Comparison of ENCODE assay signal across 10 mouse cellular contexts in genomic region chr14:20618211-20618610, GRCm38 (mm10). TPM values are rescaled to one million over a fixed set of nuclear protein-coding genes. Genes with fewer than 3 reads are reported as not detected.
DNase-seq lines count a peak whose midpoint lies in the region; ATAC-seq and TF ChIP-seq lines count a peak whose summit lies in the region.
"Had no signal": no experiment of that assay in that cellular context is flagged by ENCODE, and none has a peak within 500 bp of the region (broad histone marks: within the 10 kb centered on the region; RNA-seq: fewer than 3 reads in every experiment).

No protein-coding gene starts in this region.

- TF ChIP-seq CTCF in thymus, adult 2 months (IDR thresholded peaks at IDR 0.05; ENCODE audit: borderline replicate concordance, control insufficient read depth, extremely low read depth, insufficient read depth, low read length, poor library complexity), result no peak
- TF ChIP-seq CTCF in olfactory bulb, adult 2 months (IDR thresholded peaks at IDR 0.05; ENCODE audit: insufficient read depth, low read depth, low read length), result no peak

- H3K4me1 ChIP-seq in heart, embryonic 16.5 days (ENCODE audit: control insufficient read depth, insufficient read depth, low read length), result peaks cover 9% of the 10 kb centered on the region
- H3K4me1 ChIP-seq in thymus, adult 2 months (replicated peaks; ENCODE audit: control insufficient read depth, insufficient read depth, low read length), result 0 out of 2 replicates have a peak, but pooled peaks cover 2% of the 10 kb centered on the region
- H3K4me1 ChIP-seq in limb, embryonic 15.5 days, result peaks cover 9% of the 10 kb centered on the region
- 0 out of 2 replicates have a peak, but pooled peaks cover 2% of the 10 kb centered on the region for H3K4me1 ChIP-seq in olfactory bulb, adult 2 months (ENCODE audit: control insufficient read depth, insufficient read depth, low read length)
- H3K4me1 ChIP-seq in intestine, embryonic 16.5 days (ENCODE audit: control insufficient read depth, insufficient read depth, low read length), result 0 out of 2 replicates have a peak, but pooled peaks cover 4% of the 10 kb centered on the region

- no peaks in the 10 kb centered on the region for H3K27me3 ChIP-seq in heart, embryonic 16.5 days (ENCODE audit: control insufficient read depth, insufficient read depth, low read length)
- H3K27me3 ChIP-seq in thymus, adult 2 months (ENCODE audit: control insufficient read depth, insufficient read depth, low read length), result no peaks in the 10 kb centered on the region
- H3K27me3 ChIP-seq in limb, embryonic 15.5 days, result no peaks in the 10 kb centered on the region
- H3K27me3 ChIP-seq in intestine, embryonic 16.5 days (replicated peaks; ENCODE audit: control insufficient read depth, insufficient read depth, low read length), result no peaks in the 10 kb centered on the region

- H3K9me3 ChIP-seq in heart, embryonic 16.5 days (replicated peaks; ENCODE audit: control insufficient read depth, low read length), result no peaks in the 10 kb centered on the region
- no peaks in the 10 kb centered on the region for H3K9me3 ChIP-seq in limb, embryonic 15.5 days
- no peaks in the 10 kb centered on the region for H3K9me3 ChIP-seq in intestine, embryonic 16.5 days (ENCODE audit: control insufficient read depth, low read length)

- H3K4me2 ChIP-seq in heart, embryonic 16.5 days (ENCODE audit: low read depth, low read length), result no peak overlapping the region
- H3K4me2 ChIP-seq in limb, embryonic 15.5 days, result no peak overlapping the region
- H3K4me2 ChIP-seq in intestine, embryonic 16.5 days (ENCODE audit: low read depth, low read length), result no peak overlapping the region

- TF ChIP-seq POLR2A in thymus, adult 2 months (IDR thresholded peaks at IDR 0.05; ENCODE audit: control insufficient read depth, extremely low read depth, insufficient read depth, low read length, poor library complexity), result no peak
- no peak for TF ChIP-seq POLR2A in olfactory bulb, adult 2 months (IDR thresholded peaks at IDR 0.05; ENCODE audit: insufficient read depth, low read depth, low read length)

- H3K27ac ChIP-seq in heart, embryonic 16.5 days (ENCODE audit: low read length), result peak overlapping the region; percentile 42; the same call in 1 of the 2 replicates
- H3K27ac ChIP-seq in thymus, adult 2 months (ENCODE audit: control insufficient read depth, insufficient read depth, low read length), result no peak overlapping the region
- peak overlapping the region; percentile 54; the same call in 1 of the 2 replicates for H3K27ac ChIP-seq in limb, embryonic 15.5 days
- peak overlapping the region; percentile 92 for H3K27ac ChIP-seq in olfactory bulb, adult 2 months (ENCODE audit: insufficient read depth, low read depth, low read length)
- no peak overlapping the region for H3K27ac ChIP-seq in intestine, embryonic 16.5 days (ENCODE audit: low read length)

- DNase-seq in heart, adult 9 months (ENCODE audit: low spot score in 2 of 2), result no peak
- DNase-seq in thymus, adult 2 months, result peak; percentile 7
- no peak for DNase-seq in thymus, postnatal 4 days
- DNase-seq in left cerebral cortex, postnatal 4 days, result no peak
- DNase-seq: midbrain, embryonic 14.5 days had no signal

- 54% methylated on average over 5 of the region's 5 CpGs for WGBS in heart, embryonic 16.5 days
- 11% methylated on average over 5 of the region's 5 CpGs for WGBS in thymus, adult 2 months
- WGBS in limb, embryonic 15.5 days, result 74% methylated on average over 5 of the region's 5 CpGs
- WGBS in olfactory bulb, adult 2 months, result 65% methylated on average over 5 of the region's 5 CpGs
- 71% methylated on average over 5 of the region's 5 CpGs for WGBS in intestine, embryonic 16.5 days

- H3K9ac ChIP-seq in heart, embryonic 16.5 days (ENCODE audit: low read length), result no peak overlapping the region
- H3K9ac ChIP-seq in limb, embryonic 15.5 days, result no peak overlapping the region
- H3K9ac ChIP-seq in intestine, embryonic 16.5 days (ENCODE audit: low read depth, low read length), result no peak overlapping the region

- H3K4me3 ChIP-seq in heart, embryonic 16.5 days (ENCODE audit: low read length), result no peak overlapping the region
- no peak overlapping the region for H3K4me3 ChIP-seq in thymus, adult 2 months (ENCODE audit: control insufficient read depth, insufficient read depth, low read length)
- H3K4me3 ChIP-seq in limb, embryonic 15.5 days, result no peak overlapping the region
- H3K4me3 ChIP-seq in olfactory bulb, adult 2 months (ENCODE audit: insufficient read depth, low read depth, low read length), result no peak overlapping the region
- no peak overlapping the region for H3K4me3 ChIP-seq in intestine, embryonic 16.5 days (ENCODE audit: low read length)

- no peak for ATAC-seq in heart, embryonic 16.5 days (replicated peaks; ENCODE audit: extremely low read depth, insufficient read depth, low FRiP score)
- ATAC-seq in limb, embryonic 15.5 days (ENCODE audit: insufficient number of reproducible peaks, low FRiP score, low TSS enrichment, low read depth), result no peak
- ATAC-seq in intestine, embryonic 16.5 days, result no peak

- intact Hi-C loops in left cerebral cortex, postnatal 4 days (cut with DNase I), result no loop called here

- no peaks in the 10 kb centered on the region for H3K36me3 ChIP-seq in heart, embryonic 16.5 days (ENCODE audit: control insufficient read depth, insufficient read depth)
- H3K36me3 ChIP-seq in thymus, adult 2 months (ENCODE audit: control insufficient read depth, insufficient read depth, low read length), result no peaks in the 10 kb centered on the region
- H3K36me3 ChIP-seq in limb, embryonic 15.5 days, result no peaks in the 10 kb centered on the region
- H3K36me3 ChIP-seq in intestine, embryonic 16.5 days (ENCODE audit: control insufficient read depth, insufficient read depth, low read length), result no peaks in the 10 kb centered on the region

RNA-seq across cellular contexts. Expression of gene Usp54, which starts 22.7 kb away (rescaled TPM):
- 3.8 and 4.5 TPM in 2 replicates for polyA plus RNA-seq in heart, embryonic 16.5 days (2015; fragmentation: Nextera tagmentation; extraction: Ambion mirVana)
- 3.2 and 3.9 TPM in 2 replicates for polyA plus RNA-seq in thymus, adult 2 months (2012; rRNA removed)
- polyA plus RNA-seq in limb, embryonic 15.5 days (2015; fragmentation: Nextera tagmentation; extraction: Ambion mirVana), result 6.7 and 7.2 TPM in 2 replicates
- polyA plus RNA-seq in olfactory bulb, adult 2 months (2012; ENCODE audit: insufficient read depth, insufficient read length, low replicate concordance, missing spikeins), result 58.6 TPM in 1 of 2 replicates, not detected in the other
- 3.1 and 3.3 TPM in 2 replicates for polyA plus RNA-seq in intestine, embryonic 16.5 days (2015; fragmentation: Nextera tagmentation; extraction: Ambion mirVana)
- total RNA-seq in left cerebral cortex, postnatal 4 days (2021), result 10 to 100 TPM; 23.0 to 26.9 TPM

RNA-seq across cellular contexts. Expression of gene Myoz1, which starts 38.1 kb away (rescaled TPM):
- polyA plus RNA-seq in heart, embryonic 16.5 days (2015; fragmentation: Nextera tagmentation; extraction: Ambion mirVana), result 12.0 and 14.9 TPM in 2 replicates
- 0.82 TPM in 1 of 2 replicates, not detected in the other for polyA plus RNA-seq in thymus, adult 2 months (2012; rRNA removed)
- polyA plus RNA-seq in limb, embryonic 15.5 days (2015; fragmentation: Nextera tagmentation; extraction: Ambion mirVana), result 13.2 and 51.7 TPM in 2 replicates
- polyA plus RNA-seq in olfactory bulb, adult 2 months (2012; ENCODE audit: insufficient read depth, insufficient read length, low replicate concordance, missing spikeins), result not detected in 2 replicates
- polyA plus RNA-seq in intestine, embryonic 16.5 days (2015; fragmentation: Nextera tagmentation; extraction: Ambion mirVana), result 0.26 and 0.53 TPM in 2 replicates
- total RNA-seq in left cerebral cortex, postnatal 4 days (2021), result not detected
- total RNA-seq: ES-E14 had no signal
- polyA plus RNA-seq: midbrain, embryonic 14.5 days had no signal

RNA-seq across cellular contexts. Expression of gene Synpo2l, which starts 49.9 kb away (rescaled TPM):
- polyA plus RNA-seq in heart, embryonic 16.5 days (2015; fragmentation: Nextera tagmentation; extraction: Ambion mirVana), result 172 and 183 TPM in 2 replicates
- polyA plus RNA-seq in thymus, adult 2 months (2012; rRNA removed), result 0.51 and 2.8 TPM in 2 replicates
- polyA plus RNA-seq in limb, embryonic 15.5 days (2015; fragmentation: Nextera tagmentation; extraction: Ambion mirVana), result 20.6 and 45.9 TPM in 2 replicates
- not detected in 2 replicates for polyA plus RNA-seq in olfactory bulb, adult 2 months (2012; ENCODE audit: insufficient read depth, insufficient read length, low replicate concordance, missing spikeins)
- polyA plus RNA-seq in intestine, embryonic 16.5 days (2015; fragmentation: Nextera tagmentation; extraction: Ambion mirVana), result 0.10 and 0.20 TPM in 2 replicates
- total RNA-seq in left cerebral cortex, postnatal 4 days (2021), result under 1 TPM; 0.16 to 0.28 TPM

RNA-seq across cellular contexts. Expression of gene Sec24c, which starts 55.9 kb away (rescaled TPM):
- 73.2 and 76.2 TPM in 2 replicates for polyA plus RNA-seq in heart, embryonic 16.5 days (2015; fragmentation: Nextera tagmentation; extraction: Ambion mirVana)
- 486 and 497 TPM in 2 replicates for polyA plus RNA-seq in thymus, adult 2 months (2012; rRNA removed)
- polyA plus RNA-seq in limb, embryonic 15.5 days (2015; fragmentation: Nextera tagmentation; extraction: Ambion mirVana), result 79.3 and 80.3 TPM in 2 replicates
- polyA plus RNA-seq in olfactory bulb, adult 2 months (2012; ENCODE audit: insufficient read depth, insufficient read length, low replicate concordance, missing spikeins), result 190 and 558 TPM in 2 replicates
- polyA plus RNA-seq in intestine, embryonic 16.5 days (2015; fragmentation: Nextera tagmentation; extraction: Ambion mirVana), result 92.7 and 106 TPM in 2 replicates
- total RNA-seq in left cerebral cortex, postnatal 4 days (2021), result 100 to 1,000 TPM; 124 to 151 TPM

Comparison
In these comparisons a context has a peak if more than half of its experiments do, and no peak if none do; other contexts are left out.
1. H3K27ac ChIP-seq: peak in heart, embryonic 16.5 days (single experiment), limb, embryonic 15.5 days (single experiment) and olfactory bulb, adult 2 months (single experiment); none in thymus, adult 2 months (single experiment) and intestine, embryonic 16.5 days (single experiment).